In genomic region chr12:51620572-51620971, GRCm38 (mm10) we compare ENCODE assay signal across 24 mouse cellular contexts. TPM values are rescaled to one million over a fixed set of nuclear protein-coding genes. Genes with fewer than 3 reads are reported as not detected.
DNase-seq lines count a peak whose midpoint lies in the region; ATAC-seq and TF ChIP-seq lines count a peak whose summit lies in the region.
"Had no signal": no experiment of that assay in that cellular context is flagged by ENCODE, and none has a peak within 500 bp of the region (broad histone marks: within the 10 kb centered on the region; RNA-seq: fewer than 3 reads in every experiment).

No protein-coding gene starts in this region.

- H3K4me1 ChIP-seq in ES-E14 (ENCODE audit: control insufficient read depth in 2 of 2, insufficient read depth in 2 of 2, low read length in 2 of 2, poor library complexity in 1 of 2) (no peaks in the 10 kb centered on the region), G1E (ENCODE audit: insufficient read depth, low read depth, low read length) (peaks cover 38% of the 10 kb centered on the region), MEL (ENCODE audit: control insufficient read depth in 1 of 2, insufficient read depth in 2 of 2, low read length in 2 of 2) (peaks cover 0 to 2% of the 10 kb centered on the region in 2 experiments; a peak in 1 of 4 replicates)
- H3K4me1 ChIP-seq in forebrain, embryonic 15.5 days: no peaks in the 10 kb centered on the region

- H3K27ac ChIP-seq in ES-E14 (ENCODE audit: insufficient read depth, low read depth, low read length, poor library complexity, severe bottlenecking) (no peak overlapping the region), MEL (ENCODE audit: control insufficient read depth, low read depth, low read length) (no peak overlapping the region)
- no peak overlapping the region for H3K27ac ChIP-seq in forebrain, embryonic 15.5 days (replicated peaks)

- DNase-seq in heart, adult 11 months: peak; percentile 5
- no peak for DNase-seq in heart, postnatal 14 days
- DNase-seq in ES-E14 (ENCODE audit: low read depth, low spot score) (no peak), G1E (ENCODE audit: low spot score) (peak; percentile 22), MEL (ENCODE audit: low read depth, low spot score) (peak; percentile 53)
- no peak for DNase-seq in lung, postnatal 4 days
- no peak for DNase-seq in B cell, adult 2 months
- DNase-seq: adrenal gland, adult 2 months; adrenal gland, adult 8-10 months; adrenal gland, postnatal 10 days; adrenal gland, postnatal 14 days; adrenal gland, postnatal 25 days; adrenal gland, postnatal 36 days; cerebellum, adult 11 months; cerebellum, adult 11-12 months; cerebellum, adult 18-20 months; cerebellum, adult 2 months; cerebellum, adult 8-10 months; cerebellum, adult 9-10 months had no signal

- intact Hi-C loops in heart, postnatal 14 days (cut with DNase I): loop anchor here (5.0 kb wide), 1 partner anchor 218 kb away; no protein-coding TSS in a partner anchor

- no peak overlapping the region for H3K4me2 ChIP-seq in forebrain, embryonic 15.5 days (replicated peaks)

- no peak for TF ChIP-seq POLR2A in MEL (IDR thresholded peaks at IDR 0.05; ENCODE audit: control insufficient read depth in 1 of 2, insufficient read depth in 1 of 2, low read depth in 1 of 2, low read length in 2 of 2, poor library complexity in 1 of 2)

- no peak overlapping the region for H3K4me3 ChIP-seq in ES-E14 (ENCODE audit: insufficient read depth in 1 of 2, low read depth in 1 of 2, low read length in 2 of 2, poor library complexity in 1 of 2, severe bottlenecking in 1 of 2)
- H3K4me3 ChIP-seq in G1E (ENCODE audit: low read depth, low read length): no peak overlapping the region; the same call in 1 of the 2 replicates
- H3K4me3 ChIP-seq in MEL (ENCODE audit: control insufficient read depth in 1 of 2, insufficient read depth in 1 of 2, low read depth in 2 of 2, low read length in 2 of 2): no peak overlapping the region
- H3K4me3 ChIP-seq in forebrain, embryonic 15.5 days: no peak overlapping the region

- H3K36me3 ChIP-seq in ES-E14 (ENCODE audit: control insufficient read depth, insufficient read depth, low read length, poor library complexity, severe bottlenecking): peaks cover 2% of the 10 kb centered on the region
- peaks cover 49% of the 10 kb centered on the region for H3K36me3 ChIP-seq in G1E (replicated peaks)
- peaks cover 4 to 26% of the 10 kb centered on the region in 2 experiments; a peak in 3 of 4 replicates for H3K36me3 ChIP-seq in MEL (ENCODE audit: control insufficient read depth in 1 of 2, insufficient read depth in 2 of 2, low read length in 2 of 2)
- peaks cover 16% of the 10 kb centered on the region for H3K36me3 ChIP-seq in forebrain, embryonic 15.5 days

- TF ChIP-seq RAD21 in MEL (IDR thresholded peaks at IDR 0.05; ENCODE audit: low read depth, low read length): no peak

- H3K9ac ChIP-seq in ES-E14 (ENCODE audit: insufficient read depth, low read depth, low read length, poor library complexity, severe bottlenecking): no peak overlapping the region
- no peak overlapping the region for H3K9ac ChIP-seq in MEL (ENCODE audit: control insufficient read depth, low read depth, low read length, poor library complexity, severe bottlenecking)
- no peak overlapping the region for H3K9ac ChIP-seq in forebrain, embryonic 15.5 days (replicated peaks)

- TF ChIP-seq CTCF in G1E (IDR thresholded peaks at IDR 0.05; ENCODE audit: low read depth, low read length): no peak
- no peak for TF ChIP-seq CTCF in MEL (IDR thresholded peaks at IDR 0.05 in 2 of 3, conservative IDR thresholded peaks at IDR 0.05 in 1 of 3; ENCODE audit: control insufficient read depth in 1 of 3, insufficient read depth in 1 of 3, low read depth in 2 of 3, low read length in 3 of 3, poor library complexity in 1 of 3, severe bottlenecking in 1 of 3)

- peak; percentile 71 for ATAC-seq in G1E (ENCODE audit: extremely low read depth, insufficient number of reproducible peaks, low FRiP score, poor library complexity, severe bottlenecking)
- ATAC-seq in forebrain, embryonic 15.5 days (replicated peaks): no peak
- ATAC-seq: activated CD4-positive, CD25-positive, alpha-beta regulatory T cell, adult 4 months; CD4-positive, CD25-positive, alpha-beta regulatory T cell, adult 4 months; Patski had no signal

- H3K9me3 ChIP-seq in ES-E14 (ENCODE audit: control insufficient read depth, insufficient read depth, low read depth, low read length) (no peaks in the 10 kb centered on the region), G1E (replicated peaks) (no peaks in the 10 kb centered on the region), MEL (replicated peaks; ENCODE audit: insufficient read depth, low read length) (no peaks in the 10 kb centered on the region)
- no peaks in the 10 kb centered on the region for H3K9me3 ChIP-seq in forebrain, embryonic 15.5 days

- H3K27me3 ChIP-seq in G1E (ENCODE audit: insufficient read depth, low read length) (no peaks in the 10 kb centered on the region), MEL (ENCODE audit: control insufficient read depth in 1 of 2, insufficient read depth in 2 of 2, low read length in 2 of 2) (no peaks in the 10 kb centered on the region)
- no peaks in the 10 kb centered on the region for H3K27me3 ChIP-seq in forebrain, embryonic 15.5 days
- H3K27me3 ChIP-seq: CH12.LX, Patski had no signal

- in situ Hi-C loops in ES-E14 (cut with MboI; ENCODE audit: low sequenced_read_pairs in 2 of 2, unreplicated experiment in 2 of 2): no loop called here

- no peaks in the 10 kb centered on the region for H3K79me2 ChIP-seq in MEL (ENCODE audit: control insufficient read depth, insufficient read depth, low read length, poor library complexity)

- no peak for TF ChIP-seq EP300 in MEL (IDR thresholded peaks at IDR 0.05; ENCODE audit: low read depth in 1 of 2, low read length in 2 of 2)

TF ChIP-seq in ES-E14, 5 proteins besides CTCF, POLR2A, EP300 and RAD21:
- TF ChIP-seq HCFC1 (IDR thresholded peaks at IDR 0.05; ENCODE audit: borderline replicate concordance, insufficient read depth, low read length) (no peak), CHD2 (IDR thresholded peaks at IDR 0.05; ENCODE audit: low read depth, low read length) (no peak), MAFK (IDR thresholded peaks at IDR 0.05; ENCODE audit: insufficient read depth, low read depth, low read length) (no peak), ZC3H11A (IDR thresholded peaks at IDR 0.05; ENCODE audit: borderline replicate concordance, low read depth, low read length) (no peak), ZNF384 (IDR thresholded peaks at IDR 0.05; ENCODE audit: low read depth, low read length) (peak; percentile 64; the same call in 1 of the 2 replicates)

TF ChIP-seq in MEL, 35 proteins besides CTCF, POLR2A, EP300 and RAD21:
- TF ChIP-seq ZNF384 (IDR thresholded peaks at IDR 0.05; ENCODE audit: low read depth, low read length): peak; percentile 45
- no peak for TF ChIP-seq SIN3A (IDR thresholded peaks at IDR 0.05; ENCODE audit: low read length)

RNA-seq across cellular contexts. Expression of gene Coch, which starts 27.4 kb away (rescaled TPM):
- under 1 TPM; 0.15 to 0.17 TPM for total RNA-seq in heart, postnatal 14 days (2021)
- total RNA-seq in ES-E14 (2012; rRNA removed): 26.3 and 35.3 TPM in 2 replicates
- total RNA-seq in G1E (2014; fragmentation: Nextera tagmentation): not detected in 2 replicates
- total RNA-seq in G1E (2017): not detected in 2 replicates
- not detected in 2 replicates for polyA plus RNA-seq in G1E (2012)
- total RNA-seq in MEL (2012; rRNA removed): not detected in 2 replicates
- not detected for polyA plus RNA-seq in MEL (2012; ENCODE audit: insufficient read depth in 1 of 2, insufficient read length in 2 of 2, low read depth in 1 of 2, low replicate concordance in 2 of 2, missing spikeins in 1 of 2)
- 5.8 and 8.3 TPM in 2 replicates for polyA plus RNA-seq in forebrain, embryonic 15.5 days (2015; fragmentation: Nextera tagmentation; extraction: Ambion mirVana)
- total RNA-seq: CH12.LX had no signal

Comparison
In these comparisons a context has a peak if more than half of its experiments do, and no peak if none do; other contexts are left out.
1. DNase-seq: peak in heart, adult 11 months (single experiment), G1E (single experiment) and MEL (single experiment); none in heart, postnatal 14 days (0 of 2), ES-E14 (single experiment), lung, postnatal 4 days (0 of 2) and B cell, adult 2 months (0 of 2).
2. RNA of gene Coch, which starts 27.4 kb away (total RNA-seq): 26.3 to 35.3 TPM in ES-E14; 0.15 to 0.17 TPM in heart, postnatal 14 days, not detected in G1E and not detected in MEL; every median in the first group is over 10 times any median in the second.